Mouse (Mus musculus): ENCODE results near the gene Efnb3. TPM values are rescaled to one million over a fixed set of nuclear protein-coding genes. Genes with fewer than 3 reads are reported as not detected.

The Efnb3 gene
- polyA plus RNA-seq, 1 experiment = 0.36 TPM

- Histone ChIP-seq H3K27me3 (ENCODE audit: control insufficient read depth, insufficient read depth, insufficient read length) (no peaks in the 10 kb centered on the region), H3ac (ENCODE audit: control insufficient read depth, insufficient read length) (no peak overlapping the region), H3K36me3 (ENCODE audit: control insufficient read depth, insufficient read depth) (no peaks in the 10 kb centered on the region), H3K79me2 (ENCODE audit: control insufficient read depth, insufficient read depth) (no peaks in the 10 kb centered on the region), H3K4me2 (ENCODE audit: low read depth) (no peak overlapping the region), H3K4me3 (no peak overlapping the region)
- no peak for TF ChIP-seq REST (IDR thresholded peaks at IDR 0.05; ENCODE audit: insufficient read depth, insufficient read length)
- TF ChIP-seq MYOG (IDR thresholded peaks at IDR 0.05; ENCODE audit: control insufficient read depth in 1 of 3, insufficient read depth in 1 of 3, insufficient read length in 2 of 3, low read depth in 2 of 3) = no peak
- no peak for TF ChIP-seq CEBPB (IDR thresholded peaks at IDR 0.05; ENCODE audit: insufficient read depth, poor library complexity, severe bottlenecking)
- TF ChIP-seq USF1 (IDR thresholded peaks at IDR 0.05; ENCODE audit: low read depth) = no peak
- no peak for TF ChIP-seq E2F4 (IDR thresholded peaks at IDR 0.05; ENCODE audit: insufficient read depth)
- no peak for TF ChIP-seq MAX (IDR thresholded peaks at IDR 0.05; ENCODE audit: low read depth)
- no peak for TF ChIP-seq MYOD1 (IDR thresholded peaks at IDR 0.05; ENCODE audit: control insufficient read depth in 1 of 3, insufficient read length in 2 of 3, low read depth in 2 of 3)
Measured at GRCm38 (mm10) chr11:69528031-69528390, 32.0 kb downstream of the Efnb3 start.

- TF ChIP-seq POLR2AphosphoS2 (IDR thresholded peaks at IDR 0.05; ENCODE audit: insufficient read length, low read depth) (no peak), SRF (IDR thresholded peaks at IDR 0.05; ENCODE audit: control insufficient read depth, insufficient read length, low read depth) (no peak), POLR2A (IDR thresholded peaks at IDR 0.05; ENCODE audit: insufficient read length, low read depth) (no peak), MYOD1 (IDR thresholded peaks at IDR 0.05; ENCODE audit: control insufficient read depth in 1 of 3, insufficient read length in 2 of 3, low read depth in 2 of 3) (no peak), CEBPB (IDR thresholded peaks at IDR 0.05; ENCODE audit: insufficient read depth, poor library complexity, severe bottlenecking) (no peak), REST (IDR thresholded peaks at IDR 0.05; ENCODE audit: insufficient read depth, insufficient read length) (no peak)
- no peak overlapping the region for H3ac ChIP-seq (ENCODE audit: control insufficient read depth, insufficient read length)
- no peak overlapping the region for H3K4me2 ChIP-seq (ENCODE audit: low read depth)
- no peak overlapping the region for H3K4me3 ChIP-seq
- H3K79me2 ChIP-seq (ENCODE audit: control insufficient read depth, insufficient read depth) = no peaks in the 10 kb centered on the region
- H3K36me3 ChIP-seq (ENCODE audit: control insufficient read depth, insufficient read depth) = no peaks in the 10 kb centered on the region
- no peaks in the 10 kb centered on the region for H3K27me3 ChIP-seq (ENCODE audit: control insufficient read depth, insufficient read depth, insufficient read length)
Measured at GRCm38 (mm10) chr11:69527098-69528030, 32.6 kb downstream of the Efnb3 start.

DNA sequence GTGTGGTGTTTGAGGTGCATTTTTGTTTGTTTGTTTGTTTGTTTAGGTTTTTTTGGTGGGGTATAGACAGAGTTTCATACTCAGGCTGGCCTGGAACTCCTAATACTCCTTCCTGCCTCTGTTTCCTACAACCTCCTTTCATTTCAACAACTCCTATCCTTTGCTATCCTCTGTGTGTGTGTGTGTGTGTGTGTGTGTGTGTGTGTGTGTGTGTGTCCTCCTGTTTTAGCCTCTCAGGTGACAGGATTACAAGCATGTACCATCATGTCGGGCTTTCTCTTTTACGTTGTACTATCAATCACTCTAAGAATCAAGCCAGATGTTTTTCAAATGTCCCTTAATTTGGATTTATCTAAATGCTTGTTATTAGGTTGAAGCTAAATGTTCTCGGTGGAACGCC lies 33.4 kb downstream of the Efnb3 start:
- Histone ChIP-seq H3K79me2 (ENCODE audit: control insufficient read depth, insufficient read depth) (no peaks in the 10 kb centered on the region), H3K4me3 (no peak overlapping the region), H3K27me3 (ENCODE audit: control insufficient read depth, insufficient read depth, insufficient read length) (no peaks in the 10 kb centered on the region), H3ac (ENCODE audit: control insufficient read depth, insufficient read length) (no peak overlapping the region), H3K4me2 (ENCODE audit: low read depth) (no peak overlapping the region), H3K36me3 (ENCODE audit: control insufficient read depth, insufficient read depth) (no peaks in the 10 kb centered on the region)
- no peak for TF ChIP-seq MYOD1 (IDR thresholded peaks at IDR 0.05; ENCODE audit: control insufficient read depth in 1 of 3, insufficient read length in 2 of 3, low read depth in 2 of 3)
- TF ChIP-seq SRF (IDR thresholded peaks at IDR 0.05; ENCODE audit: control insufficient read depth, insufficient read length, low read depth) = no peak
- TF ChIP-seq MAX (IDR thresholded peaks at IDR 0.05; ENCODE audit: low read depth) = no peak
- TF ChIP-seq USF1 (IDR thresholded peaks at IDR 0.05; ENCODE audit: low read depth) = no peak
- TF ChIP-seq MYOG (IDR thresholded peaks at IDR 0.05; ENCODE audit: control insufficient read depth in 1 of 3, insufficient read depth in 1 of 3, insufficient read length in 2 of 3, low read depth in 2 of 3) = no peak
- no peak for TF ChIP-seq REST (IDR thresholded peaks at IDR 0.05; ENCODE audit: insufficient read depth, insufficient read length)
- TF ChIP-seq E2F4 (IDR thresholded peaks at IDR 0.05; ENCODE audit: insufficient read depth) = no peak
- TF ChIP-seq POLR2A (IDR thresholded peaks at IDR 0.05; ENCODE audit: insufficient read length, low read depth) = no peak

GRCm38 (mm10) chr11:69525661-69526060 lies 34.3 kb downstream of the Efnb3 start:
- TF ChIP-seq POLR2AphosphoS2 (IDR thresholded peaks at IDR 0.05; ENCODE audit: insufficient read length, low read depth) (no peak), MYOD1 (IDR thresholded peaks at IDR 0.05; ENCODE audit: control insufficient read depth in 1 of 3, insufficient read length in 2 of 3, low read depth in 2 of 3) (no peak), CEBPB (IDR thresholded peaks at IDR 0.05; ENCODE audit: insufficient read depth, poor library complexity, severe bottlenecking) (no peak), POLR2A (IDR thresholded peaks at IDR 0.05; ENCODE audit: insufficient read length, low read depth) (no peak), TCF3 (IDR thresholded peaks at IDR 0.05; ENCODE audit: insufficient read length, low read depth) (no peak), USF1 (IDR thresholded peaks at IDR 0.05; ENCODE audit: low read depth) (no peak), REST (IDR thresholded peaks at IDR 0.05; ENCODE audit: insufficient read depth, insufficient read length) (no peak), MYOG (IDR thresholded peaks at IDR 0.05; ENCODE audit: control insufficient read depth in 1 of 3, insufficient read depth in 1 of 3, insufficient read length in 2 of 3, low read depth in 2 of 3) (no peak), MAX (IDR thresholded peaks at IDR 0.05; ENCODE audit: low read depth) (no peak), E2F4 (IDR thresholded peaks at IDR 0.05; ENCODE audit: insufficient read depth) (no peak), TCF12 (IDR thresholded peaks at IDR 0.05; ENCODE audit: insufficient read depth, poor library complexity, severe bottlenecking) (no peak), SRF (IDR thresholded peaks at IDR 0.05; ENCODE audit: control insufficient read depth, insufficient read length, low read depth) (no peak)
- Histone ChIP-seq H3K4me2 (ENCODE audit: low read depth) (no peak overlapping the region), H3K79me2 (ENCODE audit: control insufficient read depth, insufficient read depth) (no peaks in the 10 kb centered on the region), H3K27me3 (ENCODE audit: control insufficient read depth, insufficient read depth, insufficient read length) (no peaks in the 10 kb centered on the region), H3K4me3 (no peak overlapping the region), H3K36me3 (ENCODE audit: control insufficient read depth, insufficient read depth) (no peaks in the 10 kb centered on the region), H3ac (ENCODE audit: control insufficient read depth, insufficient read length) (no peak overlapping the region)

DNA sequence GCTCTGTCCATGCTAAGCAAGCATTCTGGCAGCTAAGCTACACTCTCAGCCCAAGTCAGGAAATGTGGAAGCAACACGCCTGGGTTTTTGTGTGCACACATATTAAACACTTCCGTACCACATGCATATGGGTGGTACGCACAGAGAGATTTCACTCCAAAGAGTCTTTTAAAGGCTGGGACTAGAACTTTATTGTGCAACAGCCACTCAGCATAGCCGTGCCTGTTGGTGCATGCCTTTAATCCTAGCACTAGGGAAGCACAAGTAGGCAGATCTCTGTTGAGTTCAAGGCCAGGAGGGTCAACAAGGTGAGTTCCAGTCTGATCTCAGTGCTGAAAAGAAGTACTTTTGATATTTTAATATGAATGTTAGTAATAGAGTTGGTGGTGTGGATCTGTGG lies 36.4 kb downstream of the Efnb3 start:
- Histone ChIP-seq H3K4me2 (ENCODE audit: low read depth) (no peak overlapping the region), H3K79me2 (ENCODE audit: control insufficient read depth, insufficient read depth) (no peaks in the 10 kb centered on the region), H3K36me3 (ENCODE audit: control insufficient read depth, insufficient read depth) (no peaks in the 10 kb centered on the region), H3ac (ENCODE audit: control insufficient read depth, insufficient read length) (no peak overlapping the region), H3K27me3 (ENCODE audit: control insufficient read depth, insufficient read depth, insufficient read length) (no peaks in the 10 kb centered on the region), H3K4me3 (no peak overlapping the region)
- TF ChIP-seq POLR2AphosphoS2 (IDR thresholded peaks at IDR 0.05; ENCODE audit: insufficient read length, low read depth) (no peak), CEBPB (IDR thresholded peaks at IDR 0.05; ENCODE audit: insufficient read depth, poor library complexity, severe bottlenecking) (no peak), USF1 (IDR thresholded peaks at IDR 0.05; ENCODE audit: low read depth) (no peak), REST (IDR thresholded peaks at IDR 0.05; ENCODE audit: insufficient read depth, insufficient read length) (no peak), MYOD1 (IDR thresholded peaks at IDR 0.05; ENCODE audit: control insufficient read depth in 1 of 3, insufficient read length in 2 of 3, low read depth in 2 of 3) (no peak), TCF12 (IDR thresholded peaks at IDR 0.05; ENCODE audit: insufficient read depth, poor library complexity, severe bottlenecking) (no peak), POLR2A (IDR thresholded peaks at IDR 0.05; ENCODE audit: insufficient read length, low read depth) (no peak), SRF (IDR thresholded peaks at IDR 0.05; ENCODE audit: control insufficient read depth, insufficient read length, low read depth) (no peak), MYOG (IDR thresholded peaks at IDR 0.05; ENCODE audit: control insufficient read depth in 1 of 3, insufficient read depth in 1 of 3, insufficient read length in 2 of 3, low read depth in 2 of 3) (no peak), MAX (IDR thresholded peaks at IDR 0.05; ENCODE audit: low read depth) (no peak), TCF3 (IDR thresholded peaks at IDR 0.05; ENCODE audit: insufficient read length, low read depth) (no peak), E2F4 (IDR thresholded peaks at IDR 0.05; ENCODE audit: insufficient read depth) (no peak)

Data from myocyte (in vitro differentiated cells).